Comparison of ENCODE assay signal across 23 mouse cellular contexts in the genomic region with DNA sequence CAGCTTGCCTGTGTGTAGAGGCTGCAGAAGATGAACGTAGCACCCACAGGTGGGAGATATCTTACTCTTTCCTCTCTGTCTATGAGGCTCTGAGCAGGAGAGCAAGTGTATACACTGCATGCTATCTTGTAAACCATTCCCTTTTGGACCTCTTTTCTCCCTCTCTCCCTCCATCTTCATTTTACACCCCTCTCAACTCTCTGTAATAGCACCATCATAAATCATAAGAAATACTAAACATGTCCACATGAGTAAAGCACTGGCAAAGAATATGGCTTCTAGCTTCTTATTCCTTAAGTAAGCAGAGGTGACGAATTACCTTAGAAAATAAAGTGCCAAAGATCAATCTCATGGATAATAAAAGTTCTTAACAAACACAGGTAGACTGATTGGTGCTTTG.
"Had no signal": no experiment of that assay in that cellular context is flagged by ENCODE, and none has a peak within 500 bp of the region (broad histone marks: within the 10 kb centered on the region; RNA-seq: fewer than 3 reads in every experiment).

No protein-coding gene starts in this region.

- H3K4me3 ChIP-seq: heart, embryonic 10.5 days; heart, embryonic 12.5 days; hindbrain, embryonic 10.5 days; hindbrain, embryonic 12.5 days; limb, embryonic 13.5 days; limb, embryonic 15.5 days had no signal

- H3K36me3 ChIP-seq: heart, embryonic 10.5 days; heart, embryonic 12.5 days; hindbrain, embryonic 10.5 days; hindbrain, embryonic 12.5 days; limb, embryonic 13.5 days; limb, embryonic 15.5 days had no signal

- ATAC-seq: hindbrain, embryonic 16.5 days; inflammation-experienced regulatory T-cells, adult 6 months had no signal

- H3K9ac ChIP-seq: forebrain, postnatal 0 days; heart, embryonic 12.5 days; hindbrain, embryonic 12.5 days; hindbrain, embryonic 14.5 days; limb, embryonic 13.5 days; limb, embryonic 15.5 days had no signal

- H3K27me3 ChIP-seq: heart, embryonic 12.5 days; hindbrain, embryonic 12.5 days; limb, embryonic 13.5 days; limb, embryonic 15.5 days had no signal

- H3K27ac ChIP-seq: heart, embryonic 10.5 days; hindbrain, embryonic 10.5 days; hindbrain, embryonic 12.5 days; hindbrain, embryonic 14.5 days; limb, embryonic 13.5 days; limb, embryonic 15.5 days had no signal

- DNase-seq: forebrain, postnatal 0 days; gastrocnemius, postnatal 14 days; gastrocnemius, postnatal 36 days; heart, adult 11 months; heart, postnatal 10 days; heart, postnatal 4 days; kidney, adult 18-20 months; kidney, adult 8-10 months; kidney, postnatal 10 days; kidney, postnatal 36 days; layer of hippocampus, adult 9-11 months; layer of hippocampus, postnatal 36 days; left cerebral cortex, postnatal 4 days had no signal

- H3K9me3 ChIP-seq: heart, embryonic 10.5 days; heart, embryonic 12.5 days; hindbrain, embryonic 10.5 days; hindbrain, embryonic 12.5 days; limb, embryonic 13.5 days; limb, embryonic 15.5 days had no signal

- H3K4me1 ChIP-seq: heart, embryonic 10.5 days; heart, embryonic 12.5 days; hindbrain, embryonic 10.5 days; hindbrain, embryonic 12.5 days; limb, embryonic 13.5 days; limb, embryonic 15.5 days had no signal

- H3K4me2 ChIP-seq: heart, embryonic 12.5 days; hindbrain, embryonic 12.5 days; hindbrain, embryonic 14.5 days; limb, embryonic 13.5 days; limb, embryonic 15.5 days; liver, embryonic 11.5 days had no signal
